Mouse (Mus musculus): Measurements from ENCODE around the gene Rarres1. TPM values are rescaled to one million over a fixed set of nuclear protein-coding genes. Genes with fewer than 3 reads are reported as not detected.

The Rarres1 gene
- total and polyA plus RNA-seq, 3 experiments = not detected

DNA sequence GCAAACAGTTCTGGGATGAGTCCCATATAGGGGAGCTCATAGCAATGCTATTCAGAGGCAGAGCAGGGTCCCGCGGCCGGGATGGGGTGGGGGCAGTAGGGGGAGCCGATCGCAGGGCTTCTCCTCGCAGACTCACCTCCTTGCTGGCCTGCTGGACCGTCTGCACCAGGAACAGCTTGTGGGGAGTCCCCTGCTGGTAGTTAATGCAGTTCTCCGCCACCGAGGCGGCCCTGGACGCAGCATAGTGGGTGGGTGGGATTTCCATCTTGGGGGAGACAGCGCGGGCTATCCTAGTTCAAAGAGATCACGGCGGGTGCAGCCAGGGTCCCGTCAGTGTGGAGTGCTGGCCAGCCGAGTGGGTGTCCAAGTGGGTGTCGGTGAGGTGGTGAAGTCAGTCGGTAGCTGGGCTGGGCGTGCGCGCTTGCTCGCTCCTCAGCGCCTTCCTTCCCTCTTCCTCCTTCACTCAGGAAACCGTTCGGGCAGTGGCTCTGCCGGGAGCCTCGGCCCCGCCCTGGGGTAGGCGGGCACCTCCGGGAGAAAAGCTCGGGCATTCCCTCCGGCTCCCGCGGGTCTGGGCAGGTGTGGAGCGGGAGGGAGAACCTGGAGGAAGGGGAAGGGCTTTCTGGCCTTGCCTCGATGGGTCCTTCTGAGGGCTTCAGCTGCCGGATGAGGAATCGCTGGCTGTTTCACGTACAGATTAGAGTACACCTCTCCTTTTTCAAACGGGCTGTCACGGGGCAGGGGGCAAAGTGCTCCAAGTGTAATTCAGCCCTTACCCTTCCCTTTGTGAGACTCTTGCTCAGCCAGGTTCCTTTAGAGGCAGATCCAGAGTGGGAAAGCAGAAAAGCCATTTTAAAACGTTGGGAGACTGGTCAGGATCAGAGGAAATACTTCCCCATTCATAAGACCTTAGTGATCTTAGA lies 51.6 kb downstream of the Rarres1 start, which contains the start of gene Lxn:
Gene Lxn (minus strand): TSS at position 477 of the 923 bp plus-strand sequence.
- Histone ChIP-seq H3K4me1 (ENCODE audit: control insufficient read depth in 1 of 2, insufficient read depth in 2 of 2, low read length in 2 of 2) (no peaks in the 10 kb centered on the region), H3K9ac (ENCODE audit: control insufficient read depth, low read depth, low read length, poor library complexity, severe bottlenecking) (no peak within 1 kb of the TSS), H3K79me2 (ENCODE audit: control insufficient read depth, insufficient read depth, low read length, poor library complexity) (no peaks in the 10 kb centered on the region), H3K27ac (ENCODE audit: control insufficient read depth, low read depth, low read length) (no peak within 1 kb of the TSS), H3K36me3 (ENCODE audit: control insufficient read depth in 1 of 2, insufficient read depth in 2 of 2, low read length in 2 of 2) (peaks cover 0 to 14% of the 10 kb centered on the region in 2 experiments; a peak in 2 of 4 replicates), H3K9me3 (replicated peaks; ENCODE audit: insufficient read depth, low read length) (no peaks in the 10 kb centered on the region), H3K27me3 (ENCODE audit: control insufficient read depth in 1 of 2, insufficient read depth in 2 of 2, low read length in 2 of 2) (no peaks in the 10 kb centered on the region), H3K4me3 (ENCODE audit: control insufficient read depth in 1 of 2, insufficient read depth in 1 of 2, low read depth in 2 of 2, low read length in 2 of 2) (no peak within 1 kb of the TSS)
- no peak for DNase-seq (ENCODE audit: low read depth, low spot score)
- TF ChIP-seq CHD1 (IDR thresholded peaks at IDR 0.05; ENCODE audit: low read depth, low read length) (no peak), GABPA (IDR thresholded peaks at IDR 0.05; ENCODE audit: low read depth, low read length) (no peak), POLR2AphosphoS5 (IDR thresholded peaks at IDR 0.05; ENCODE audit: borderline replicate concordance, low read depth, low read length) (no peak), CHD2 (IDR thresholded peaks at IDR 0.05; ENCODE audit: low read length) (no peak)

- TF ChIP-seq ELF1 (IDR thresholded peaks at IDR 0.05; ENCODE audit: low read depth, low read length) (no peak), ZC3H11A (IDR thresholded peaks at IDR 0.05; ENCODE audit: low read depth, low read length) (no peak), CHD2 (IDR thresholded peaks at IDR 0.05; ENCODE audit: low read length) (no peak), TAL1 (IDR thresholded peaks at IDR 0.05; ENCODE audit: low read length) (no peak), GABPA (IDR thresholded peaks at IDR 0.05; ENCODE audit: low read depth, low read length) (no peak), NRF1 (IDR thresholded peaks at IDR 0.05; ENCODE audit: insufficient read depth, low read depth, low read length, poor library complexity, severe bottlenecking) (no peak), POLR2A (IDR thresholded peaks at IDR 0.05; ENCODE audit: control insufficient read depth in 1 of 2, insufficient read depth in 1 of 2, low read depth in 1 of 2, low read length in 2 of 2, poor library complexity in 1 of 2) (no peak), JUND (IDR thresholded peaks at IDR 0.05; ENCODE audit: low read depth, low read length) (no peak), POLR2AphosphoS5 (IDR thresholded peaks at IDR 0.05; ENCODE audit: borderline replicate concordance, low read depth, low read length) (no peak), MAZ (IDR thresholded peaks at IDR 0.05; ENCODE audit: low read depth, low read length) (no peak), MYB (IDR thresholded peaks at IDR 0.05; ENCODE audit: low read depth, low read length) (no peak), UBTF (IDR thresholded peaks at IDR 0.05; ENCODE audit: borderline replicate concordance, insufficient read depth, low read depth, low read length) (no peak), ETS1 (IDR thresholded peaks at IDR 0.05; ENCODE audit: low read depth, low read length) (no peak), MYC (IDR thresholded peaks at IDR 0.05; ENCODE audit: low read depth, low read length) (no peak)
- DNase-seq (ENCODE audit: low read depth, low spot score) = no peak
- Histone ChIP-seq H3K79me2 (ENCODE audit: control insufficient read depth, insufficient read depth, low read length, poor library complexity) (no peaks in the 10 kb centered on the region), H3K27me3 (ENCODE audit: control insufficient read depth in 1 of 2, insufficient read depth in 2 of 2, low read length in 2 of 2) (no peaks in the 10 kb centered on the region), H3K4me1 (ENCODE audit: control insufficient read depth in 1 of 2, insufficient read depth in 2 of 2, low read length in 2 of 2) (no peaks in the 10 kb centered on the region), H3K36me3 (ENCODE audit: control insufficient read depth in 1 of 2, insufficient read depth in 2 of 2, low read length in 2 of 2) (peaks cover 0 to 14% of the 10 kb centered on the region in 2 experiments; a peak in 2 of 4 replicates), H3K4me3 (ENCODE audit: control insufficient read depth in 1 of 2, insufficient read depth in 1 of 2, low read depth in 2 of 2, low read length in 2 of 2) (no peak overlapping the region), H3K9me3 (replicated peaks; ENCODE audit: insufficient read depth, low read length) (no peaks in the 10 kb centered on the region), H3K27ac (ENCODE audit: control insufficient read depth, low read depth, low read length) (no peak overlapping the region), H3K9ac (ENCODE audit: control insufficient read depth, low read depth, low read length, poor library complexity, severe bottlenecking) (no peak overlapping the region)
Measured at GRCm38 (mm10) chr3:67463001-67463400, 52.3 kb downstream of the Rarres1 start.
